Mouse (Mus musculus): ENCODE data around the gene Fahd2a. TPM values are rescaled to one million over a fixed set of nuclear protein-coding genes. Genes with fewer than 3 reads are reported as not detected.
A peak's percentile ranks its signal among the peaks of the same experiment; 100 is the strongest.

Fahd2a gene
- 25.0 and 29.6 TPM in 2 replicates for polyA plus RNA-seq (2016; fragmentation: Nextera tagmentation; extraction: Ambion mirVana)

GRCm38 (mm10) chr2:127444055-127444789 is at the start of gene Fahd2a:
Gene Fahd2a, minus strand, starts transcription at chr2:127444565.
- Histone ChIP-seq H3K27me3 (no peaks in the 10 kb centered on the region), H3K4me3 (peak within 1 kb of the TSS; percentile 78), H3K9ac (replicated peaks) (peak within 1 kb of the TSS; percentile 72), H3K4me1 (peaks cover 9% of the 10 kb centered on the region), H3K27ac (replicated peaks) (peak within 1 kb of the TSS; percentile 52; the same call in 1 of the 2 replicates), H3K9me3 (no peaks in the 10 kb centered on the region), H3K36me3 (peaks cover 5% of the 10 kb centered on the region; the same call in 1 of the 2 replicates), H3K4me2 (replicated peaks) (peak within 1 kb of the TSS; percentile 75)
- WGBS, result 3% methylated on average over 37 of the region's 37 CpGs
- peak; percentile 93 for ATAC-seq (ENCODE audit: low FRiP score, low read depth)

GRCm38 (mm10) chr2:127484476-127485170 is 40.3 kb upstream of the Fahd2a start:
- peak; percentile 72 for ATAC-seq (ENCODE audit: low FRiP score, low read depth)
- Histone ChIP-seq H3K4me3 (peak overlapping the region; percentile 22), H3K9me3 (no peaks in the 10 kb centered on the region), H3K4me2 (replicated peaks) (peak overlapping the region; percentile 45), H3K9ac (replicated peaks) (no peak overlapping the region), H3K27me3 (peaks cover 75% of the 10 kb centered on the region), H3K36me3 (no peaks in the 10 kb centered on the region), H3K27ac (replicated peaks) (no peak overlapping the region), H3K4me1 (peaks cover 26% of the 10 kb centered on the region)
- WGBS, result 6% methylated on average over 19 of the region's 19 CpGs

- peak overlapping the region; percentile 56 for H3K4me2 ChIP-seq (replicated peaks)
- no peaks in the 10 kb centered on the region for H3K9me3 ChIP-seq
- peaks cover 26% of the 10 kb centered on the region for H3K4me1 ChIP-seq
- H3K9ac ChIP-seq (replicated peaks), result no peak overlapping the region
- no peak overlapping the region for H3K27ac ChIP-seq (replicated peaks)
- peak overlapping the region; percentile 37 for H3K4me3 ChIP-seq
- ATAC-seq (ENCODE audit: low FRiP score, low read depth), result no peak
- H3K36me3 ChIP-seq, result no peaks in the 10 kb centered on the region
- WGBS, result 1% methylated on average over 18 of the region's 21 CpGs
- peaks cover 88% of the 10 kb centered on the region for H3K27me3 ChIP-seq
Measured at GRCm38 (mm10) chr2:127483001-127483400, 38.6 kb upstream of the Fahd2a start.

- ATAC-seq (ENCODE audit: low FRiP score, low read depth), result no peak
- H3K4me2 ChIP-seq (replicated peaks), result peak overlapping the region; percentile 56
- H3K27me3 ChIP-seq, result peaks cover 88% of the 10 kb centered on the region
- no peak overlapping the region for H3K9ac ChIP-seq (replicated peaks)
- H3K4me1 ChIP-seq, result peaks cover 26% of the 10 kb centered on the region
- H3K9me3 ChIP-seq, result no peaks in the 10 kb centered on the region
- H3K27ac ChIP-seq (replicated peaks), result no peak overlapping the region
- under 1% methylated on average over 21 of the region's 21 CpGs for WGBS
- H3K36me3 ChIP-seq, result no peaks in the 10 kb centered on the region
- peak overlapping the region; percentile 37 for H3K4me3 ChIP-seq
Measured at GRCm38 (mm10) chr2:127482533-127482911, 38.2 kb upstream of the Fahd2a start.

- Histone ChIP-seq H3K9me3 (no peaks in the 10 kb centered on the region), H3K4me2 (replicated peaks) (peak overlapping the region; percentile 56), H3K4me1 (peaks cover 26% of the 10 kb centered on the region), H3K9ac (replicated peaks) (no peak overlapping the region), H3K27ac (replicated peaks) (no peak overlapping the region), H3K4me3 (peak overlapping the region; percentile 37), H3K36me3 (no peaks in the 10 kb centered on the region), H3K27me3 (peaks cover 85% of the 10 kb centered on the region)
- WGBS, result under 1% methylated on average over 58 of the region's 59 CpGs
- no peak for ATAC-seq (ENCODE audit: low FRiP score, low read depth)
Measured at GRCm38 (mm10) chr2:127481841-127482532, 37.6 kb upstream of the Fahd2a start.

- H3K27ac ChIP-seq (replicated peaks), result no peak overlapping the region
- 68% methylated on average over 10 of the region's 10 CpGs for WGBS
- no peaks in the 10 kb centered on the region for H3K36me3 ChIP-seq
- no peaks in the 10 kb centered on the region for H3K9me3 ChIP-seq
- no peak overlapping the region for H3K4me2 ChIP-seq (replicated peaks)
- peaks cover 22% of the 10 kb centered on the region for H3K4me1 ChIP-seq
- peaks cover 65% of the 10 kb centered on the region for H3K27me3 ChIP-seq
- no peak overlapping the region for H3K9ac ChIP-seq (replicated peaks)
- H3K4me3 ChIP-seq, result no peak overlapping the region
- ATAC-seq (ENCODE audit: low FRiP score, low read depth), result no peak
Measured at GRCm38 (mm10) chr2:127479763-127480162, 35.4 kb upstream of the Fahd2a start.

- Histone ChIP-seq H3K4me2 (replicated peaks) (no peak overlapping the region), H3K9me3 (no peaks in the 10 kb centered on the region), H3K4me3 (no peak overlapping the region), H3K9ac (replicated peaks) (no peak overlapping the region), H3K36me3 (no peaks in the 10 kb centered on the region), H3K4me1 (peaks cover 16% of the 10 kb centered on the region), H3K27me3 (peaks cover 59% of the 10 kb centered on the region), H3K27ac (replicated peaks) (no peak overlapping the region)
- 70% methylated on average over 4 of the region's 4 CpGs for WGBS
- no peak for ATAC-seq (ENCODE audit: low FRiP score, low read depth)
Measured at GRCm38 (mm10) chr2:127479210-127479609, 34.8 kb upstream of the Fahd2a start.

- Histone ChIP-seq H3K9me3 (no peaks in the 10 kb centered on the region), H3K27ac (replicated peaks) (no peak overlapping the region), H3K4me3 (no peak overlapping the region), H3K36me3 (no peaks in the 10 kb centered on the region), H3K4me2 (replicated peaks) (no peak overlapping the region), H3K9ac (replicated peaks) (no peak overlapping the region), H3K27me3 (no peaks in the 10 kb centered on the region), H3K4me1 (no peaks in the 10 kb centered on the region)
- no peak for ATAC-seq (ENCODE audit: low FRiP score, low read depth)
- WGBS, result 74% methylated on average over 3 of the region's 3 CpGs
Measured at GRCm38 (mm10) chr2:127472279-127472678, 27.9 kb upstream of the Fahd2a start.

- H3K4me3 ChIP-seq, result no peak overlapping the region
- H3K27me3 ChIP-seq, result no peaks in the 10 kb centered on the region
- no peaks in the 10 kb centered on the region for H3K9me3 ChIP-seq
- no peaks in the 10 kb centered on the region for H3K36me3 ChIP-seq
- 83% methylated on average over 8 of the region's 8 CpGs for WGBS
- no peaks in the 10 kb centered on the region for H3K4me1 ChIP-seq
- ATAC-seq (ENCODE audit: low FRiP score, low read depth), result no peak
- H3K27ac ChIP-seq (replicated peaks), result no peak overlapping the region
- H3K9ac ChIP-seq (replicated peaks), result no peak overlapping the region
- no peak overlapping the region for H3K4me2 ChIP-seq (replicated peaks)
Measured at GRCm38 (mm10) chr2:127471281-127471680, 26.9 kb upstream of the Fahd2a start.

GRCm38 (mm10) chr2:127470661-127471060 is 26.3 kb upstream of the Fahd2a start:
- H3K4me1 ChIP-seq, result no peaks in the 10 kb centered on the region
- no peak overlapping the region for H3K4me3 ChIP-seq
- H3K27me3 ChIP-seq, result no peaks in the 10 kb centered on the region
- H3K27ac ChIP-seq (replicated peaks), result no peak overlapping the region
- H3K9me3 ChIP-seq, result no peaks in the 10 kb centered on the region
- H3K9ac ChIP-seq (replicated peaks), result no peak overlapping the region
- WGBS, result 91% methylated on average over 10 of the region's 10 CpGs
- ATAC-seq (ENCODE audit: low FRiP score, low read depth), result no peak
- no peaks in the 10 kb centered on the region for H3K36me3 ChIP-seq
- H3K4me2 ChIP-seq (replicated peaks), result no peak overlapping the region

- H3K27me3 ChIP-seq, result no peaks in the 10 kb centered on the region
- H3K9ac ChIP-seq (replicated peaks), result no peak overlapping the region
- ATAC-seq (ENCODE audit: low FRiP score, low read depth), result no peak
- H3K27ac ChIP-seq (replicated peaks), result no peak overlapping the region
- H3K4me2 ChIP-seq (replicated peaks), result no peak overlapping the region
- WGBS, result 91% methylated on average over 5 of the region's 5 CpGs
- no peak overlapping the region for H3K4me3 ChIP-seq
- no peaks in the 10 kb centered on the region for H3K9me3 ChIP-seq
- no peaks in the 10 kb centered on the region for H3K36me3 ChIP-seq
- no peaks in the 10 kb centered on the region for H3K4me1 ChIP-seq
Measured at GRCm38 (mm10) chr2:127470183-127470582, 25.8 kb upstream of the Fahd2a start.

- no peaks in the 10 kb centered on the region for H3K27me3 ChIP-seq
- H3K4me1 ChIP-seq, result no peaks in the 10 kb centered on the region
- H3K27ac ChIP-seq (replicated peaks), result no peak overlapping the region
- no peak overlapping the region for H3K4me3 ChIP-seq
- no peak overlapping the region for H3K4me2 ChIP-seq (replicated peaks)
- 14% methylated on average over 8 of the region's 8 CpGs for WGBS
- no peaks in the 10 kb centered on the region for H3K9me3 ChIP-seq
- H3K9ac ChIP-seq (replicated peaks), result no peak overlapping the region
- peak; percentile 62; the same call in 1 of the 2 replicates for ATAC-seq (ENCODE audit: low FRiP score, low read depth)
- H3K36me3 ChIP-seq, result no peaks in the 10 kb centered on the region
Measured at GRCm38 (mm10) chr2:127462314-127462713, 17.9 kb upstream of the Fahd2a start.
